Mouse (Mus musculus): ENCODE results near the gene Ube2i. TPM values are rescaled to one million over a fixed set of nuclear protein-coding genes. Genes with fewer than 3 reads are reported as not detected.

Ube2i gene
- polyA plus RNA-seq, 1 experiment, result 66.5 TPM

DNA sequence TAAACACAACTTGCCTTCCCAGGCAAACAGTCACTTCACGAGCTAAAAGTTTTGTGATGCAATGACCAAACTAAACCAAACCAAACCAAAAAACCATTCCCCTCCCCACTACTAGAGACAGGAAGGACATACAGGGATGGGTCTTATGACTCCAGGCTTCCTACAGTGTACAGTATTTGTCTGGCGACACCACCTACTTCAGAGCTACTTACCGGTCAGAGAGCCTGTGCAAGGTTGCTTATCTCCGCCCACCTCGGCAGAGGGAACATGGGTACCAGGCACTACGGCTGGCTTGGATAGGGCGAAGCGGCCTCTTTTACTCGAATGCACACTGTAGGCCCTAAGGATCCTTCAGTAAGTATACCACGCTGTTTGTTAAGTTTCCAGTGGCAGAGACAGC is 2.1 kb downstream of the Ube2i start:
- no peak overlapping the region for H3K27ac ChIP-seq (replicated peaks; ENCODE audit: low read depth, low read length)
- peak overlapping the region; percentile 91 for H3K4me3 ChIP-seq (ENCODE audit: insufficient read depth, low read depth, low read length)
- peaks cover 6% of the 10 kb centered on the region for H3K4me1 ChIP-seq (ENCODE audit: control insufficient read depth, insufficient read depth, insufficient read length, low read length)

DNA sequence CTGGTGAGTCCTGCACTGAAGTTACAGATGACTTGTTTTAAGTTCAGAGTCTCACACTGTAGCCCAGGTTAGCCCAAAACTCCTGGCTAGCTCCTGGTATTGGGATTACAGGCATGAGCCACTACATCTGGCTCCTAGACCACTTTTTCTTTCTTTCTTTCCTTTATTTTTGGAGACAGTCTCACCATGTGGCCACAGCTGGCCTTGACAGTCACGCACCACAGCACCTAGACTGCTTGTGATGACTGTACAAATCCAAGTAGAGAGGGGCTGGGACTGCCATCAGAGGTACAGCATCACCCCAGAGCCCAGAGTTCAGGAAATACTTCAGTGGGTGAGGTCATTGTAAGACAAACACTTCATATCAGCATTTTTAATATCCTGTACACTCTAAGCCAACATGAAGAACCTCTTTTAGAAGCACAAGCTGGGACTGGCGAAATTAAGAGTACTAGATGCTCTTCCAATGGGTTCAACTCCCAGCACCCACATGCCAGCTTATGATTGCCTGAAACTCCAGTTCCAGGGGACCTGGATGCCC is 3.6 kb downstream of the Ube2i start:
- H3K27ac ChIP-seq (replicated peaks; ENCODE audit: low read depth, low read length), result no peak overlapping the region
- H3K4me1 ChIP-seq (ENCODE audit: control insufficient read depth, insufficient read depth, insufficient read length, low read length), result peaks cover 6% of the 10 kb centered on the region
- H3K4me3 ChIP-seq (ENCODE audit: insufficient read depth, low read depth, low read length), result no peak overlapping the region; the same call in 1 of the 2 replicates

DNA sequence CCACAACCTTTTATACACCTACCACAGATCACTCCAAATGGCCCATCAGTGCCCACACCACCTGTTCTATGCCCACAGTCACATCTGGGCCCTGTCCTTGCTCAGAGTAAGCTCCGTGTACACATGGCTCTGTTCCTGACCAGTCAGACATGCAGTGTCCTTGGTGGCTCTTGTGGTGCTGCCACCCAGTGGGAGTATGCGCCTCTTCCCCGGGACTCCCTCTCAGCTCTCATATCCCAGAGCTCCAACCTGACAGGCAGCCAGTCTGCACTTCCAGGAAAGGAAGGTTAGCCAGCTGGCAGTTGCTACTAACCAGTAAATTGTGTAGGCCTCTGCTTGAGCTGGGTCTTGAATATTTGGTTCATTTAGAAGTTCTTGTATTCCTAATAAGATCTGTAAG is 10.0 kb downstream of the Ube2i start:
- Histone ChIP-seq H3K27ac (replicated peaks; ENCODE audit: low read depth, low read length) (no peak overlapping the region), H3K4me3 (ENCODE audit: insufficient read depth, low read depth, low read length) (no peak overlapping the region), H3K4me1 (ENCODE audit: control insufficient read depth, insufficient read depth, insufficient read length, low read length) (no peaks in the 10 kb centered on the region)

DNA sequence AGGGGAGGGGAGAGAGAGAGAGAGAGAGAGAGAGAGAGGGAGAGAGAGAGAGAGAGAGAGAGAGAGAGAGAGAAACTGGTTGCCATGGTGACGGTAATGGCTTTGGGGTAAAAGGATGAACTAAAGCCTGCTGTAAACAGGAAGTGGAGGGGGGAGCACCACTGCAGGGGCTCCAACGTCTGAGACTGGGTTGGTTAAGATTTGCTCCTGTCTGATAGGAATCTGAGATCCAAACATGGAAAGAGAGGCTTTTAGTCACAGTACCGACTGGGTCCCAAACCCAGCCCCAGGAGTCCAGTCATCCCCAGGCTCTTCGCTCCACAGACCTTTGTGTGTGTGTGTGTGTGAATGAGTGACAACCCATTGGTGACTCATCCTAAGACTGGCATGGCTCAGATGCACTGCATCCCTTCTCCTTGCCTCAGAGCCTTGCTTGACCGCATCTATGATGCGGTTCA is 16.6 kb downstream of the Ube2i start:
- Histone ChIP-seq H3K4me1 (ENCODE audit: control insufficient read depth, insufficient read depth, insufficient read length, low read length) (no peaks in the 10 kb centered on the region), H3K27ac (replicated peaks; ENCODE audit: low read depth, low read length) (peak overlapping the region; percentile 10; the same call in 1 of the 2 replicates), H3K4me3 (ENCODE audit: insufficient read depth, low read depth, low read length) (no peak overlapping the region)

DNA sequence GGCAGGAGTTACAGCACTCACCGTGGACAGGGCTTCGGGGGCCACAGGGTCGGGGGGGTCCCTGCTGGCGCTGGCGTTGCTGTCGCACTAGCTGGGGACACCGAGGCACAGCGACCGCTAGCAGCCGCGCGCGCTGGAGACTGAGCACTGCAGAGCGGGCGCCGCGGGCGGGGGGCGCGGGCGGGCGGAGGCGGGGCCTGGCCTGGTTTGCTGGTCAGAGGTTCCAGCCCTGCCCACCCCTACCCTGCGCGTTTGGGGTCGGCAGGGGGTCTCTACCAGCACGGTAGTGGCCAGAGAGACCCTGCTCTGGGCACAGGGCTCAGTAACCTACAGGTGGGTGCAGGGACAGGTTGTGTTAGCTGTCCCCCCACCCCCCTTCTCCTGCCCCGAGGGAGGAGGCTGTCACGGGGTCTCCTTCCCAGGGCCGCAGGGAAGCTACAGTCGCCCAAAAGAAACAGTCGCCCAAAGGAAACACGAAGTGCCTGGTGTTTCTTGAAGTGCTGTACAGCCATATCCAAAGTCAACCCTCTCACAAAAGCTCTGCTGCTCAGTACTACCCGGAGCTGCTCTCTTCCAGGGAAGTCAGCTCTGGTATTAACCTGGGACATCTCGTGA is 18.2 kb downstream of the Ube2i start, which contains the start of gene Baiap3:
Gene Baiap3, minus strand, starts transcription at position 225 of the 615 bp plus-strand sequence.
- no peaks in the 10 kb centered on the region for H3K4me1 ChIP-seq (ENCODE audit: control insufficient read depth, insufficient read depth, insufficient read length, low read length)
- H3K27ac ChIP-seq (replicated peaks; ENCODE audit: low read depth, low read length), result no peak within 1 kb of the TSS
- H3K4me3 ChIP-seq (ENCODE audit: insufficient read depth, low read depth, low read length), result peak within 1 kb of the TSS; percentile 30; the same call in 1 of the 2 replicates

DNA sequence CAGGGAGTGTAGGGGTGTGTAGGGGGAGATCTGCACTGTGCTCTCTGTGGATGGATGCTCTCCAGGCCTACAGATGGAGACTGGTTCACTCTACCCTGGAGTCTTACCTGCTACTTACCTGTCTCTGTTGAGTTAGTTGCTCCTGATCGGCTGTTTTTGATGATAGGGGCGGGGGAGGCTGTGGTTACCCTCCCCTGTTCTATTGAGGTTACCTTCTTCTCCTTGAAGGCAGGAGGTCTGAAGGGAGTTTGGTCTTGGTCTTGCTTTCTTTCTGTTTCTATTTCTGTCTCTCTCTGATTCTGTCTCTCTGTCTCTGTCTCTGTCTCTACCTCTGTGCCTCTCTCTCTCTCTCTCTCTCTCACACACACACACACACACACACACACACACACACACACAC is 19.3 kb downstream of the Ube2i start:
- no peak overlapping the region for H3K4me3 ChIP-seq (ENCODE audit: insufficient read depth, low read depth, low read length)
- no peaks in the 10 kb centered on the region for H3K4me1 ChIP-seq (ENCODE audit: control insufficient read depth, insufficient read depth, insufficient read length, low read length)
- H3K27ac ChIP-seq (replicated peaks; ENCODE audit: low read depth, low read length), result no peak overlapping the region

DNA sequence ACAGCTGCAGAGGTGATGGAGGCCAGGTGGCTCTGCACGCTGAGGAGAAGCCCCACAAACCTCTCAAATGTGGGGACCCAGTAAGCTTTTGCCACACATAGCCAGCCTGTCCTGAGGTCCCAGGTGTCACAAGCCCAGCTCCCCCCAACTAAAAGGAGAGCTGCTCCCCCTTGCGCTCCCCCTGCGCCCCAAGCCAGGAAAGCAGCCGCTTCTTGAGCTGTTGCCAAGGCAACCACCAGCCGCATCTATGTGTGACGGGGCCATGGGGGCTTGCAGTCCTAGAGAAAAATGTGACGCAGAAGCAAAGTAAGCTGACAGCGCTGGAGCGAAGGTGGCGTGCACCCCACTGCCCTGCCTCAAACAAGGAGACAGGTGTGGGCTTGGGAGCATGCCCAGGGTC is 20.7 kb downstream of the Ube2i start:
- Histone ChIP-seq H3K27ac (replicated peaks; ENCODE audit: low read depth, low read length) (no peak overlapping the region), H3K4me3 (ENCODE audit: insufficient read depth, low read depth, low read length) (no peak overlapping the region), H3K4me1 (ENCODE audit: control insufficient read depth, insufficient read depth, insufficient read length, low read length) (no peaks in the 10 kb centered on the region)

DNA sequence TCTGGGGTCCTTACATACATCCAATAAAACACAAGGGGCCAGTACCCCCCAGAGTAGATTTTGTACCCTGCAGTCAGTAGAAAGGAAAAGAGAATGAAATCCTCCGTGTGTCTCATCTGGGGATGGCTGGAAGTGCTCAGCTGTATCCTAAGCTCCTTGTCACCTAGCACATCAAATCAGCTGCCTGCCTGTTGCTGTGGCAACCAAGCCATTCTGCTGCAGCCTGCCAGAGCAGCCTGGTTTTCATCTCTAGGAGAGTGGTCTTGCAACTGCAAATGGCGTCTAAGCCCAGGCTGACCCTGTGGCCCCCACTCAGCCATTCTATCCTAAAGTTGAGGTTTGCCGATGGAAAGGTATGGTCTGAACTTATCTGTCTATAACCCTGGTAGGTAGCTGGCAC is 21.8 kb downstream of the Ube2i start:
- no peaks in the 10 kb centered on the region for H3K4me1 ChIP-seq (ENCODE audit: control insufficient read depth, insufficient read depth, insufficient read length, low read length)
- no peak overlapping the region for H3K4me3 ChIP-seq (ENCODE audit: insufficient read depth, low read depth, low read length)
- H3K27ac ChIP-seq (replicated peaks; ENCODE audit: low read depth, low read length), result no peak overlapping the region

DNA sequence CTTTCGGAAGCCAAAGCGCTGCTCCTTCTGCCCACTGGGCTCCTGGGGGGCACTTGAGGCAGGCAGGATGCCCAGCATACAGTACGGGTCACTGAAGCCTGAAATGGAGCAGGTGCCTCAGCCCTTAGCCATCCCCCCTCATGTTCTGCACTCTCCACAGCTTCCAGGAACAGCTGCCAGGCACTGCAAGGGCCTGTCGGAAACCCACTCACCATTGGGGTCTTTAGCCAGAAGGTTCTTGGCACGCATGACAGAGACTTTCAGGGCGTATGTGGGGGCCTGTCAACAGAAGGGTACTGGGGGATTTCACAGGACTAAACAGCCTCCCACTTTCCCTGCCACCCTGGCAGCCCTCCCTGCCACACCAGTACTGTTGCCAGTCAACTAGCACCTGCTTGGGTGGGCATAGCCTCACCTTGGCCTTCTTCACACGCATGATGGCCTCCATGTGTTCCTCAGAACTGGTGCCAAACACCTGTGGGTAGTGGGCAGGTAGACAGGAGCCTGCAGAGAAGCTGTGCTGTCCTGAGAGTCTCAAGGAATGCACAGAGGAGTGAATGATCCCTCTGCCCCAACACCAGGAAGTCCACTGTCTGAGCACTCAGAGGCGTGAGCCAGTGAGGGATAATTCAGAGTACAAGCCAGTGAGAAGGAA is 24.1 kb downstream of the Ube2i start:
- H3K27ac ChIP-seq (replicated peaks; ENCODE audit: low read depth, low read length), result no peak overlapping the region
- H3K4me1 ChIP-seq (ENCODE audit: control insufficient read depth, insufficient read depth, insufficient read length, low read length), result no peaks in the 10 kb centered on the region

DNA sequence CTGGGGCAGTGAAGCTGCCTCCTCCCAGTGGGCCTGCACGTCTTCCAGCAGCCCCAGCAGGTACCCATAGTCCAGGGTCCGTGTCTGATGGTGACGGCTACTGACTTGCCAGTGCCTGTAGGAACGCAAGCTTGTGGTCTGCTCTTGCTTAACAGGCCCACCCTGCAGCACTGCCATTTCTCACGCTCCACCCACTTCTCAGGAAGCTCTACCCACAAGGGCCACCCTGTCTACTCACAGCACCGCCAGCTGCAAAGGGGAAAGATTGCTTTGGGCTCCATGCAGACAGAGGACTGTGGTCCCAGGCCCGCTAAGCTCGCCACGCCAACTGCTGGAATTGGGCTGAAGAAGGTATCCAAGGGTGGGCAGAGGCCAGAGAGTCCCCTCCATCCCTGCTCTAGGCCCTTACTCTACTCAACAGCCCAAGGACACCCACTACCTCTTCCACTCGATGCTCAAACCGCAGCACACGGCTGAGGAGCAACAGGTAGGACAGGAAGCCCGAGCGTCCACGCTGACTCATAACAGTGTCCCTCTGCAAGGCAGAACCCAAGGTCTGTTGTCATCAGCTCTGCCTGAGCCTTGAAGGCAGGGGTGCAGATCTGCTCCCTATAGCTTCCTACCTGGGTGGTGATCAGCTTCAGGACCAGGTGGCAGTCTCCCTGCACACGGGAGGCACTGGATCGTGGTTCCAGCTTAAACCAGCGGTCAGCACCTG is 26.2 kb downstream of the Ube2i start:
- H3K4me1 ChIP-seq (ENCODE audit: control insufficient read depth, insufficient read depth, insufficient read length, low read length), result no peaks in the 10 kb centered on the region
- H3K4me3 ChIP-seq (ENCODE audit: insufficient read depth, low read depth, low read length), result no peak overlapping the region
- H3K27ac ChIP-seq (replicated peaks; ENCODE audit: low read depth, low read length), result no peak overlapping the region

More for the DNA sequence above, 24.1 kb downstream of the Ube2i start:
- no peak overlapping the region for H3K4me3 ChIP-seq (ENCODE audit: insufficient read depth, low read depth, low read length)

DNA sequence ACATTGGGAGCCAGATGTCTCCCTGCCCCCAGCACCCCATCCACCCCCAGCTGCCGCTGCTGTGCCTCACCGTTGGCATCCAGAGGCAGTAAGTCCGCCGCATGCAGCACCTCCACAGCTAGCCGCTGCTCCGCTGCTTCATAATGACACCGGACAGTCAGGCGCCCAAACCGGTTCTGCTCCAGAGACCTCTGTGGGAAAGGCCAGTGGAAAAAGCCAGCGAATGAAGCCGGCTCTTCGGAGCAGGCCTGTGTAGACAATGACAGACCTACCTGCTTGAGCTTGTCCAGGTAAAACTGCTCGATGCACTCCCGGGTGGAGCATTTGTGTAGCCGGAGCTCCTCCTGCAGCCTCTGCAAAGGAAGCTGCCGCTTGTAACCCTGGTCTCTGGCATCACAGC is 30.2 kb downstream of the Ube2i start:
- no peak overlapping the region for H3K4me3 ChIP-seq (ENCODE audit: insufficient read depth, low read depth, low read length)
- no peaks in the 10 kb centered on the region for H3K4me1 ChIP-seq (ENCODE audit: control insufficient read depth, insufficient read depth, insufficient read length, low read length)
- H3K27ac ChIP-seq (replicated peaks; ENCODE audit: low read depth, low read length), result no peak overlapping the region

DNA sequence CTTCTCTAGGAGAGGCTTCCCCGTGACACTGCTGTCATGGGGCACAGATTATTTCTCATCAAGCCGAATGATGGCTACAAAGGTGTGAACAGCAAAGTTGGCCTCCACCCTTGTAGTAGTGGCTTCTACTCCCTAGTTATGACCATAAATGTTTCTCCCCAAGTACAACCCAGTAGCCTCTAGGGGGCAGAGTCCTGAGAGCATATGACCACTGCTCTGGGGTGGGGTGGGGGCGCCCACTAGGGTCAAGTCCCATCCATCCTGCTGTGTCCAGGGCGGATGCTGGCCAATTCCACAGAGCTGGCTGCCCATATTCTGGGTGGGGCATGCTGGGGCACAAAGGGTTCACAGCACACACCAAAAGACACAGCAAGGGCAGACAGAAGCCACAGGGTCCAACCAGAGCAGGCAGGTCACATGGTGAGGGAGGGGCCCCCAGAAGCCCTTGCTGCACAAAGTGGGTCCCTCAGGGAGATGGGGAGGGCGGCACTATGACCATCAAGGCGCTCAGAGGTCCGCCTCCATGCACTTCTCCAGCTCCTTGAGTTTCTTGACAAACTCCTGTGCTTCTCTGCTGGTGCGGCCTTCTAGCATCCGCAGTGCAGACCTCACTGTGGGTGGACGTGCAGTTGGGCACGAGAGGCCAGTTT is 31.2 kb downstream of the Ube2i start:
- no peak overlapping the region for H3K4me3 ChIP-seq (ENCODE audit: insufficient read depth, low read depth, low read length)
- no peaks in the 10 kb centered on the region for H3K4me1 ChIP-seq (ENCODE audit: control insufficient read depth, insufficient read depth, insufficient read length, low read length)
- no peak overlapping the region for H3K27ac ChIP-seq (replicated peaks; ENCODE audit: low read depth, low read length)

DNA sequence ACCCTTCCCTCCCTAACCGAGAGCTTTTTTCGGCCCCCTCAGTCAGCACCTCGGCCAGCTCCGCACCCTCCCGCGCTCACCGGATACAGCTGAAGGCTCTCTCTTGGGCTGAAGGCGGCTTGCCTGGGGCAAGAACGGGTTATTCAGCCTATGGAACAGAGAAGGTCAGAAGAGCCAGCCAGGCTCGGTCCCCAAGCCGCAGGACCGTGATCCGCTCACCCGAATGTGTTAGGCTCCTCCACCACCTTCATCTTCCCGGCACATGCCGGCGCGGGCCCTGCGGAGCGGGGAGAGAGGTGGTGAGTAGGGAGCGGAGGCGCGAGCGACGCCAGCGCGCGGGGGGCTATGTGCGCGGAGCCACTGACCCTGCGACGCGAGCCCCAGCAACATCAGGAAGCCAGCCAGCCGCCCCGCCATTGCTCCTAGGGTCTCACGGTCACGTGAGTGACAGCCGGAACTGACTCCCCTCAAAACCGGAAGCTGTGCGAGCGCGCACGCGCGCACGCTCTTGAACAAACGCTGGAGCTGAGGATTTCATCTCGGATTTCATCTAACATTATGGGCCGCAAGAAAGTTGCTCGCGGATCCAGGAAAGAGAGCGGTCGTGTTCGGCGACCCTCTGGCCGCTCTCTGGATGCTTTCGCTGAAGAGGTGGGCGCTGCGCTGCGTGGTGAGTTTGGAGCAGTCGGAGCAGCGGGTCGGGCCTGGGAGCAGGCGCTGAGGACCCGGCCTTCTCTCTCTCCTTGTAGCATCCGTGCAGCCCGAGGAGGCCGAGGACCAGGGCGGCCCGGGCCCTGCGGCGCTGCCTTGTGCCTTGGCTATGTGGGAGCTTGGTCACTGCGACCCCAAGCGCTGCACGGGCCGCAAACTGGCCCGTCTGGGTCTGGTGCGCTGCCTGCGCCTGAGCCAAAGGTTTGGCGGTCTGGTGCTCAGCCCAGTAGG is 34.5 kb downstream of the Ube2i start, which contains the start of the genes Gnptg and Tsr3:
Gene Gnptg, minus strand, starts transcription at position 430 of the 942 bp plus-strand sequence.
Gene Tsr3, plus strand, starts transcription at position 476 of the 942 bp plus-strand sequence.
- Histone ChIP-seq H3K4me3 (ENCODE audit: insufficient read depth, low read depth, low read length) (peak within 1 kb of the TSS; percentile 97), H3K27ac (replicated peaks; ENCODE audit: low read depth, low read length) (0 out of 2 replicates have a peak within 1 kb of the TSS, but pooled peaks have one; percentile 53), H3K4me1 (ENCODE audit: control insufficient read depth, insufficient read depth, insufficient read length, low read length) (no peaks in the 10 kb centered on the region)

DNA sequence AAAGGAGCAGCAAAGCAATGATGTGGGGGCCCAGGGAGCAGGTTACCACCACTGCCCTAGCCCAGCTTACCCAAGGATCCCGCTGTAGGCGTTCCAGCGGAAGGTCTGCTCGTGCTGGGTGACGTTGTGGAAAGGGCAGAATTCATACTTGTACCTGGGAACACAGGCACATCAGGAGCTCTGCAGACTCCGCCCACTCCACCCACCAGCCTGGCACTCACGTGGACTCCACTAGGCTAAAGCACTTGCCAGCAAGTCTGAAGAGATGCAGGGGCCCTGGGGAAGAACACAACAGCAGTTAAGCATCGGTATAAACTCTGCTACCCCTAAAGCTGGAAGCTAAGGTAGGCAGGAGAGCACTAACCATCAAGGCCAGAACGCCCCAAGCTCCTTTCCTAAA is 38.8 kb downstream of the Ube2i start:
- no peak overlapping the region for H3K27ac ChIP-seq (replicated peaks; ENCODE audit: low read depth, low read length)
- H3K4me1 ChIP-seq (ENCODE audit: control insufficient read depth, insufficient read depth, insufficient read length, low read length), result no peaks in the 10 kb centered on the region
- no peak overlapping the region for H3K4me3 ChIP-seq (ENCODE audit: insufficient read depth, low read depth, low read length)

Data from brown adipose tissue, adult 24 weeks (tissue).